Mouse (Mus musculus): Measurements from ENCODE around the gene Ftsj1.

DNA sequence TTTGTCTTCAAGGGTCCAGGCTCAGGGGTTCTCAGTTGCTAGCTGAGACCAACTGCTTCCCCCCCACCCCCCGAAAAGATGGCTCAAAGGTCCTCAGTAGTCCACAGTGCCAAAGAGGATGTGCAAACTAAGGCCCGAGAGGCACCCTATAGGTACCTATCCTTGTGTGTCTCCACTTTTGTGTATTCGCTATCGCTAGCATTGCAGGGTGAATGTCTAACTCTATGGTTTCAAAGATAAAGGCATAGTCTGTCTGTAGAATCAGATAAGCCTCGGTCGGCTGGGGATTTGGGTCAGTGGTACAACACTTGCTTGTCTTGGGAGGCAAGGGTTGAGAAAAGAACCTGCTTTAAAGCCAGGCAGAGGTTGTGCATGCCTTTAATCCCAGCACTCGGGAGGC lies 28.7 kb downstream of the Ftsj1 start:
- no peak for TF ChIP-seq MAFK (IDR thresholded peaks at IDR 0.05; ENCODE audit: insufficient read depth, low read depth, low read length)
- TF ChIP-seq CHD2 (IDR thresholded peaks at IDR 0.05; ENCODE audit: low read depth, low read length) = no peak
- TF ChIP-seq ZNF384 (IDR thresholded peaks at IDR 0.05; ENCODE audit: low read depth, low read length) = no peak
- TF ChIP-seq ZC3H11A (IDR thresholded peaks at IDR 0.05; ENCODE audit: borderline replicate concordance, low read depth, low read length) = no peak
- TF ChIP-seq HCFC1 (IDR thresholded peaks at IDR 0.05; ENCODE audit: borderline replicate concordance, insufficient read depth, low read length) = no peak

All from ES-E14 (cell line).